ENCODE assay signal across 8 mouse cellular contexts in the genomic region with DNA sequence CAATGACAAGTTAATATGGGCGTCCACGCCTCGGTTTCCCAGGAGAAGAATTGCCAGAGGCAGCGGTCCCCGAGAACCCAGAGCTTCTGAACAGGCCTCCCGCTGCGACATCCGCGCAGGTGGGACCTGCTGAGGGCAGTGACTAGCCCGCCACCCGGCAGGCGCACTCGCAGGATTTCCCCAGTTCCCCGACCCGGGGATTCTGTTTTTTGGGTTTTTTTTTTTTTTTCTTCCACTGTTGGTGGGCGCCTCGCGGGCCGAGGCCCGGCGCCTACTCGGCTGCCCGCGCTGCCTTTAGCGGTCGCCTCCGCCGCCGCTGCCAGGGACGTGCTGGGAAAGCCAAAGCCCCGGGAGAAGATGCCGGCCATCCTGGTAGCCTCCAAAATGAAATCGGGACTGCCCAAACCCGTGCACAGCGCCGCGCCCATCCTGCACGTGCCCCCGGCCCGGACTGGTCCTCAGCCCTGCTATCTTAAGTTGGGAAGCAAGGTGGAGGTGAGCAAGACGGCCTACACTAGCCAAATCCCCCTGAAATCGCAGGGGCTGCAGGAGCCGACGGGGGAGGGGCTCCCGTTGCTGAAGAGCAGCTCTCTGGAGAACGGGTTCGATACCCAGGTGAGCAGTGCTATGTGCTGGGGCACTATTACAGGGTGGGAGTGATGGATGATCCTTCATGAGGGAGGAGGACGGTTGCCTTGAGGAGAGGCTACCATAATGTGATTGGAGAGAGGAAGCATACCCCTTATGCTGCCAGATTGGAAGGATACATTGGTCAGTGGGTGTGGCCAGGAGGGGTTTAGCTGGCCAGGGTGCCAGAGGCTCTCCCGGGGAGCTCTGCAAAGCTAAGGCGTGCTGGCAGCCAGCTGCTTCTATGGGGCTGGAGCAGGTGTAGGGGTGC.
A peak's percentile ranks its signal among the peaks of the same experiment; 100 is the strongest.
DNase-seq lines count a peak whose midpoint lies in the region; ATAC-seq and TF ChIP-seq lines count a peak whose summit lies in the region.

No protein-coding gene starts in this region.

- TF ChIP-seq POLR2A in thymus, adult 2 months (IDR thresholded peaks at IDR 0.05; ENCODE audit: control insufficient read depth, extremely low read depth, insufficient read depth, low read length, poor library complexity) = no peak

- H3K27me3 ChIP-seq in hindbrain, embryonic 11.5 days (ENCODE audit: control insufficient read depth, insufficient read depth, low read length) = peaks cover 25% of the 10 kb centered on the region
- H3K27me3 ChIP-seq in liver, postnatal 0 days (ENCODE audit: insufficient read depth, low read length) = peaks cover 42% of the 10 kb centered on the region
- peaks cover 7% of the 10 kb centered on the region; the same call in 1 of the 2 replicates for H3K27me3 ChIP-seq in thymus, adult 2 months (ENCODE audit: control insufficient read depth, insufficient read depth, low read length)

- peak overlapping the region; percentile 44; the same call in 1 of the 2 replicates for H3K9ac ChIP-seq in hindbrain, embryonic 11.5 days (ENCODE audit: low read depth, low read length)
- no peak overlapping the region for H3K9ac ChIP-seq in liver, postnatal 0 days (replicated peaks)

- no peaks in the 10 kb centered on the region for H3K36me3 ChIP-seq in hindbrain, embryonic 11.5 days (ENCODE audit: control insufficient read depth, insufficient read depth, low read length)
- H3K36me3 ChIP-seq in liver, postnatal 0 days (replicated peaks; ENCODE audit: insufficient read depth, low read length) = no peaks in the 10 kb centered on the region
- H3K36me3 ChIP-seq in thymus, adult 2 months (ENCODE audit: control insufficient read depth, insufficient read depth, low read length) = no peaks in the 10 kb centered on the region

- ATAC-seq in hindbrain, embryonic 11.5 days (ENCODE audit: low FRiP score) = 0 out of 2 replicates have a peak, but pooled peaks have one; percentile 1
- no peak for ATAC-seq in liver, postnatal 0 days

- no peaks in the 10 kb centered on the region for H3K9me3 ChIP-seq in hindbrain, embryonic 11.5 days (ENCODE audit: control insufficient read depth, low read length)
- no peaks in the 10 kb centered on the region for H3K9me3 ChIP-seq in liver, postnatal 0 days (ENCODE audit: low read length)

- H3K4me3 ChIP-seq in hindbrain, embryonic 11.5 days (ENCODE audit: low read depth, low read length) = peak overlapping the region; percentile 49
- peak overlapping the region; percentile 54 for H3K4me3 ChIP-seq in liver, postnatal 0 days (ENCODE audit: low read depth, low read length)
- H3K4me3 ChIP-seq in thymus, adult 2 months (ENCODE audit: control insufficient read depth, insufficient read depth, low read length) = peak overlapping the region; percentile 35

- 3% methylated on average over 50 of the region's 50 CpGs for WGBS in hindbrain, embryonic 11.5 days
- 4% methylated on average over 50 of the region's 50 CpGs for WGBS in liver, postnatal 0 days (ENCODE audit: insufficient replicate concordance)
- WGBS in thymus, adult 2 months = 7% methylated on average over 50 of the region's 50 CpGs

- no peak for TF ChIP-seq EP300 in liver, postnatal 0 days (IDR thresholded peaks at IDR 0.05; ENCODE audit: low read depth)

- H3K4me2 ChIP-seq in hindbrain, embryonic 11.5 days (replicated peaks; ENCODE audit: low read depth, low read length) = peak overlapping the region; percentile 96
- H3K4me2 ChIP-seq in liver, postnatal 0 days (ENCODE audit: low read depth, low read length) = peak overlapping the region; percentile 78

- DNase-seq in cerebellum, adult 11-12 months = peak; percentile 76
- no peak for DNase-seq in cerebellum, postnatal 4 days (ENCODE audit: low spot score in 2 of 2)
- DNase-seq in 3134 (ENCODE audit: extremely low read depth, insufficient read length, low spot score) = peak; percentile 67
- peak; percentile 73 to 77 for DNase-seq in cerebellum, postnatal 25 days
- peak; percentile 23 for DNase-seq in hindbrain, embryonic 11.5 days (ENCODE audit: low spot score)
- no peak for DNase-seq in liver, postnatal 0 days
- peak; percentile 14 for DNase-seq in thymus, adult 2 months
- no peak for DNase-seq in right cerebral cortex, postnatal 25 days

- peaks cover 6% of the 10 kb centered on the region for H3K4me1 ChIP-seq in hindbrain, embryonic 11.5 days (replicated peaks; ENCODE audit: control insufficient read depth, insufficient read depth, low read length)
- peaks cover 18% of the 10 kb centered on the region for H3K4me1 ChIP-seq in liver, postnatal 0 days (ENCODE audit: insufficient read depth)
- peaks cover 14% of the 10 kb centered on the region for H3K4me1 ChIP-seq in thymus, adult 2 months (replicated peaks; ENCODE audit: control insufficient read depth, insufficient read depth, low read length)

- TF ChIP-seq CTCF in liver, postnatal 0 days (IDR thresholded peaks at IDR 0.05; ENCODE audit: low read depth) = no peak
- TF ChIP-seq CTCF in thymus, adult 2 months (IDR thresholded peaks at IDR 0.05; ENCODE audit: borderline replicate concordance, control insufficient read depth, extremely low read depth, insufficient read depth, low read length, poor library complexity) = no peak

- no peak overlapping the region for H3K27ac ChIP-seq in hindbrain, embryonic 11.5 days (ENCODE audit: low read depth, low read length)
- H3K27ac ChIP-seq in liver, postnatal 0 days (ENCODE audit: low read depth) = no peak overlapping the region
- H3K27ac ChIP-seq in thymus, adult 2 months (ENCODE audit: control insufficient read depth, insufficient read depth, low read length) = no peak overlapping the region

Comparison
In these comparisons a context has a peak if more than half of its experiments do, and no peak if none do; other contexts are left out.
1. DNase-seq: peak in cerebellum, adult 11-12 months (single experiment), 3134 (single experiment), cerebellum, postnatal 25 days (2 of 2), hindbrain, embryonic 11.5 days (single experiment) and thymus, adult 2 months (single experiment); none in cerebellum, postnatal 4 days (0 of 2), liver, postnatal 0 days (single experiment) and right cerebral cortex, postnatal 25 days (single experiment).
2. Peak in every context shown above with its lines, with median percentiles within 50 percentile points of each other: H3K4me3 ChIP-seq.